In the genomic region with DNA sequence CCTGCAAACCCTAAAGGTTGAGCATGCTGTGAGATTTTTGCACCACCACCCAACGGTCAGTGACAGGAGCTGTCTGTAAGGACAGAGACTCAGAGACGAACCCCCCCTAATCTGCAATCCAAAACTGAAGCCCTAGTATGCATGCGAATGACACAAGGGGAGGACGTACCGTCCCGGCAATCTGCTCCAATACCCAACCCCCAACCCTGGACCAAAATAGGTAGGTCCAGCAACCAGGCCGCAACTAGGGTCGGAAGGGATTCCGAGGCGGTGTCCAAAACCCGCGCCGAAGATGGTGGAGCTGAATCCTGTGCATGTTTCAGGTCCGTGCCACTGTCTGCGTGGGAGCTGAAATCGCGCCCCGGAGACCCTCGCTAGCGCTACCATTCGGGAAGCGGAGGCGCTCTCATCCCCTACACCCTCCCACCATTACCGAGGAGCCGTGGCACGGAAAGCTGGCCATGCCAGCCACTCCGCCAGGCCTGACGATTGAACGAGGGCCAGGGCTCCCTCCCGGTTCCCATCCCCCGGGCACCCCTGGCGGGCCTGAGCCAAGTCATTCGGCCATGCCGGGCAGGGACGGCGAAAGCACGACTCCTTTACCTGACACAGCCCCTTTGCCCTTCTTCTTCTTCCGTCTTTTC, we compare ENCODE assay signal across 8 mouse cellular contexts. TPM values are rescaled to one million over a fixed set of nuclear protein-coding genes. Genes with fewer than 3 reads are reported as not detected.
A peak's percentile ranks its signal among the peaks of the same experiment; 100 is the strongest.
DNase-seq lines count a peak whose midpoint lies in the region; ATAC-seq lines count a peak whose summit lies in the region.

No protein-coding gene starts in this region.

- peaks cover 26% of the 10 kb centered on the region for H3K36me3 ChIP-seq in lung, embryonic 15.5 days
- peaks cover 27% of the 10 kb centered on the region for H3K36me3 ChIP-seq in forebrain, embryonic 15.5 days
- peaks cover 27% of the 10 kb centered on the region for H3K36me3 ChIP-seq in hindbrain, embryonic 12.5 days
- H3K36me3 ChIP-seq in limb, embryonic 12.5 days: peaks cover 30% of the 10 kb centered on the region

- peak overlapping the region; percentile 81 for H3K4me2 ChIP-seq in lung, embryonic 15.5 days
- H3K4me2 ChIP-seq in forebrain, embryonic 15.5 days (replicated peaks): peak overlapping the region; percentile 66
- peak overlapping the region; percentile 86 for H3K4me2 ChIP-seq in hindbrain, embryonic 12.5 days (replicated peaks)
- peak overlapping the region; percentile 90 for H3K4me2 ChIP-seq in limb, embryonic 12.5 days

- H3K4me1 ChIP-seq in lung, embryonic 15.5 days: peaks cover 7% of the 10 kb centered on the region; the same call in 1 of the 2 replicates
- H3K4me1 ChIP-seq in forebrain, embryonic 15.5 days: peaks cover 18% of the 10 kb centered on the region
- H3K4me1 ChIP-seq in hindbrain, embryonic 12.5 days: peaks cover 11% of the 10 kb centered on the region
- H3K4me1 ChIP-seq in limb, embryonic 12.5 days (replicated peaks): peaks cover 10% of the 10 kb centered on the region

- H3K4me3 ChIP-seq in lung, embryonic 15.5 days: peak overlapping the region; percentile 94
- H3K4me3 ChIP-seq in forebrain, embryonic 15.5 days: peak overlapping the region; percentile 89
- peak overlapping the region; percentile 98 for H3K4me3 ChIP-seq in hindbrain, embryonic 12.5 days
- H3K4me3 ChIP-seq in limb, embryonic 12.5 days (replicated peaks): peak overlapping the region; percentile 77

- H3K27ac ChIP-seq in lung, embryonic 15.5 days: peak overlapping the region; percentile 80
- peak overlapping the region; percentile 93 for H3K27ac ChIP-seq in forebrain, embryonic 15.5 days (replicated peaks)
- H3K27ac ChIP-seq in hindbrain, embryonic 12.5 days: peak overlapping the region; percentile 91
- peak overlapping the region; percentile 89 for H3K27ac ChIP-seq in limb, embryonic 12.5 days

- peak; percentile 58 for ATAC-seq in lung, embryonic 15.5 days (ENCODE audit: borderline replicate concordance, extremely low read depth, low FRiP score, low TSS enrichment)
- peak; percentile 67 for ATAC-seq in forebrain, embryonic 15.5 days (replicated peaks)
- ATAC-seq in hindbrain, embryonic 12.5 days (ENCODE audit: low FRiP score): peak; percentile 74
- ATAC-seq in limb, embryonic 12.5 days (ENCODE audit: insufficient number of reproducible peaks, insufficient read depth, low FRiP score, low TSS enrichment, low read depth): peak; percentile 60
- ATAC-seq in monocyte, adult 5-6 weeks (replicated peaks; ENCODE audit: insufficient number of reproducible peaks, low FRiP score, low TSS enrichment, poor library complexity, severe bottlenecking): peak; percentile 32

- DNase-seq in lung, postnatal 4 days: no peak
- DNase-seq in adrenal gland, postnatal 36 days: peak; percentile 42 to 58
- no peak for DNase-seq in c-Kit-positive CD71-positive TER-119-positive erythroid progenitor cells, embryonic 14.5 days (ENCODE audit: low spot score)

- H3K9me3 ChIP-seq in lung, embryonic 15.5 days: no peaks in the 10 kb centered on the region
- no peaks in the 10 kb centered on the region for H3K9me3 ChIP-seq in forebrain, embryonic 15.5 days
- no peaks in the 10 kb centered on the region for H3K9me3 ChIP-seq in hindbrain, embryonic 12.5 days (replicated peaks)
- no peaks in the 10 kb centered on the region for H3K9me3 ChIP-seq in limb, embryonic 12.5 days

- H3K27me3 ChIP-seq in lung, embryonic 15.5 days: no peaks in the 10 kb centered on the region
- H3K27me3 ChIP-seq in forebrain, embryonic 15.5 days: no peaks in the 10 kb centered on the region
- no peaks in the 10 kb centered on the region for H3K27me3 ChIP-seq in hindbrain, embryonic 12.5 days
- no peaks in the 10 kb centered on the region for H3K27me3 ChIP-seq in limb, embryonic 12.5 days

- WGBS in lung, embryonic 15.5 days: under 1% methylated on average over 38 of the region's 38 CpGs
- WGBS in forebrain, embryonic 15.5 days: under 1% methylated on average over 38 of the region's 38 CpGs
- WGBS in hindbrain, embryonic 12.5 days: under 1% methylated on average over 38 of the region's 38 CpGs
- under 1% methylated on average over 38 of the region's 38 CpGs for WGBS in limb, embryonic 12.5 days

- peak overlapping the region; percentile 96 for H3K9ac ChIP-seq in lung, embryonic 15.5 days
- peak overlapping the region; percentile 91 for H3K9ac ChIP-seq in forebrain, embryonic 15.5 days (replicated peaks)
- H3K9ac ChIP-seq in hindbrain, embryonic 12.5 days: peak overlapping the region; percentile 95
- peak overlapping the region; percentile 93 for H3K9ac ChIP-seq in limb, embryonic 12.5 days (replicated peaks)

RNA-seq across cellular contexts. Expression of gene Metap2, which starts 7.8 kb away (rescaled TPM):
- 172 and 180 TPM in 2 replicates for polyA plus RNA-seq in lung, embryonic 15.5 days (2015; fragmentation: Nextera tagmentation; extraction: Ambion mirVana)
- total RNA-seq in adrenal gland, postnatal 36 days (2021): 100 to 1,000 TPM; 181 to 185 TPM
- polyA plus RNA-seq in forebrain, embryonic 15.5 days (2015; fragmentation: Nextera tagmentation; extraction: Ambion mirVana): 166 and 170 TPM in 2 replicates
- polyA plus RNA-seq in hindbrain, embryonic 12.5 days (2016; fragmentation: Nextera tagmentation; extraction: Ambion mirVana): 190 and 195 TPM in 2 replicates
- 207 TPM in 2 replicates for polyA plus RNA-seq in limb, embryonic 12.5 days (2016; fragmentation: Nextera tagmentation; extraction: Ambion mirVana)
- total RNA-seq in monocyte, adult 5-6 weeks (2017): 120 to 140 TPM (median 133 TPM) in 3 replicates

RNA-seq across cellular contexts. Expression of gene Usp44, which starts 57.7 kb away (rescaled TPM):
- 0.29 and 0.30 TPM in 2 replicates for polyA plus RNA-seq in lung, embryonic 15.5 days (2015; fragmentation: Nextera tagmentation; extraction: Ambion mirVana)
- not detected for total RNA-seq in adrenal gland, postnatal 36 days (2021)
- 0.70 and 0.88 TPM in 2 replicates for polyA plus RNA-seq in forebrain, embryonic 15.5 days (2015; fragmentation: Nextera tagmentation; extraction: Ambion mirVana)
- 2.9 and 3.0 TPM in 2 replicates for polyA plus RNA-seq in hindbrain, embryonic 12.5 days (2016; fragmentation: Nextera tagmentation; extraction: Ambion mirVana)
- 1.4 TPM in 2 replicates for polyA plus RNA-seq in limb, embryonic 12.5 days (2016; fragmentation: Nextera tagmentation; extraction: Ambion mirVana)
- total RNA-seq in monocyte, adult 5-6 weeks (2017): 0.29 TPM in 1 of 3 replicates, not detected in the others

Comparison
In these comparisons a context has a peak if more than half of its experiments do, and no peak if none do; other contexts are left out.
1. DNase-seq: peak in adrenal gland, postnatal 36 days (2 of 2); none in lung, postnatal 4 days (0 of 2) and c-Kit-positive CD71-positive TER-119-positive erythroid progenitor cells, embryonic 14.5 days (single experiment).
2. Peak in every context shown above with its lines, with median percentiles within 50 percentile points of each other: ATAC-seq, H3K27ac ChIP-seq, H3K4me2 ChIP-seq, H3K4me3 ChIP-seq and H3K9ac ChIP-seq.